Mouse (Mus musculus) hindbrain, embryonic 10.5 days (tissue): ENCODE measurements around the gene Zfp511. TPM values are rescaled to one million over a fixed set of nuclear protein-coding genes. Genes with fewer than 3 reads are reported as not detected.

Experiments used
- DNase-seq: peaks from one replicate; pipeline ENCODE4 v3.0.0-alpha.2; 2017; ENCODE audit warnings: low spot score
- H3K27ac ChIP-seq: fragments of 300-500 bp; sonication (generic); 2 replicates; pipeline ENCODE4 v1.5.1; 2016; ENCODE audit warnings: mild to moderate bottlenecking, moderate library complexity
- H3K27me3 ChIP-seq: fragments of 300-500 bp; sonication (generic); 2 replicates; pipeline ENCODE4 v1.6.1; 2016; ENCODE audit warnings: mild to moderate bottlenecking; ENCODE audit not compliant: poor library complexity, insufficient read depth, severe bottlenecking
- H3K36me3 ChIP-seq: fragments of 300-500 bp; sonication (generic); 2 replicates; pipeline ENCODE4 v1.6.1; 2016; ENCODE audit warnings: mild to moderate bottlenecking, moderate library complexity
- H3K4me1 ChIP-seq: fragments of 300-500 bp; sonication (generic); replicated peaks from 2 replicates; pipeline ENCODE4 v1.6.1; 2016; ENCODE audit warnings: mild to moderate bottlenecking
- H3K4me3 ChIP-seq: fragments of 300-500 bp; sonication (generic); 2 replicates; pipeline ENCODE4 v1.5.1; 2016; ENCODE audit warnings: mild to moderate bottlenecking, moderate library complexity
- H3K9me3 ChIP-seq: fragments of 300-500 bp; sonication (generic); 2 replicates; pipeline ENCODE4 v1.6.1; 2016; ENCODE audit warnings: mild to moderate bottlenecking, moderate library complexity
- WGBS: fragments of 180-500 bp; shearing (Covaris S2); methylation state at CpG from one replicate; pipeline ENCODE4 v1.1.7; 2016; 5-methylcytosine and 5-hydroxymethylcytosine counted together
- polyA plus RNA-seq: library from polyadenylated mRNA; unstranded; fragments of >200 nt; fragmentation: Nextera tagmentation; extraction: Ambion mirVana; gene quantifications from 2 replicates; pipeline ENCODE4 v1.2.1, GENCODE M21; 2016

The Zfp511 gene
- polyA plus RNA-seq, 1 experiment from 2014 or later = 53.1 TPM

GRCm38 (mm10) chr7:140081408-140082241 is 45.4 kb downstream of the Zfp511 start:
- peak overlapping the region; percentile 56; the same call in 1 of the 2 replicates for H3K27ac ChIP-seq
- H3K36me3 ChIP-seq = no peaks in the 10 kb centered on the region
- H3K4me3 ChIP-seq = peak overlapping the region; percentile 48
- peaks cover 43% of the 10 kb centered on the region for H3K27me3 ChIP-seq
- H3K9me3 ChIP-seq = no peaks in the 10 kb centered on the region
- peak; percentile 10 for DNase-seq
- peaks cover 32% of the 10 kb centered on the region for H3K4me1 ChIP-seq
- 16% methylated on average over 20 of the region's 20 CpGs for WGBS

DNA sequence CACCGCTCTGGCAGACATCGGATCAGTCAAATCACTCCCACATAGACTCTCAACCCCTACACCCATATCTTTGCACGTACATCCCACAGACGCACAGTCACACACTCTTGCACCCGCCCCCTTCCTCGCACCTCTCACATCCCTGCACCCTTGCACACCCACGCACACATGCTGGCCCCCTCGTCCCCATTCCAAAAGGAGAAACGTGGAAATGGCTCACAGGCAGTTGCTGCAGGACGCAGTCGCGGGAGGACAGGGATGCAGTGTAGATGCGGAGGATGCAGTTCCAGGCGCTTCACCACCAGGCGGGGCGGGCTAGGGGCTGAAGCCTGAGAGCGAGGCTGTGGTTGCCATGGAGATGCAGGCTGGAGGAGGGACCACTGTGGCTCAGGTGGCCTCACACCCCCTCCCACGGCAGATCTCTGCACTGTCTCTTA is 46.1 kb downstream of the Zfp511 start, which contains the start of gene Caly:
Caly (minus strand) TSS at position 307 of the 437 bp plus-strand sequence.
- Histone ChIP-seq H3K27ac (peak within 1 kb of the TSS; percentile 56; the same call in 1 of the 2 replicates), H3K4me1 (peaks cover 32% of the 10 kb centered on the region), H3K36me3 (no peaks in the 10 kb centered on the region), H3K27me3 (peaks cover 43% of the 10 kb centered on the region), H3K9me3 (no peaks in the 10 kb centered on the region), H3K4me3 (peak within 1 kb of the TSS; percentile 48)
- DNase-seq = peak; percentile 82
- 5% methylated on average over 18 of the region's 18 CpGs for WGBS

Other genes starting within 250 kb of the Zfp511 start
- 8.2 and 19.2 TPM in 2 replicates for gene Adgra1, start 202.2 kb upstream of the Zfp511 start, polyA plus RNA-seq
- gene Kndc1, start 141.7 kb upstream of the Zfp511 start, polyA plus RNA-seq = 0.58 and 1.0 TPM in 2 replicates
- not detected in 2 replicates for gene Utf1, start 92.6 kb upstream of the Zfp511 start, polyA plus RNA-seq
- gene 6430531B16Rik, start 57.6 kb upstream of the Zfp511 start, polyA plus RNA-seq = 1.0 and 1.1 TPM in 2 replicates
- 2.4 and 4.1 TPM in 2 replicates for gene Adam8, start 43.8 kb upstream of the Zfp511 start, polyA plus RNA-seq
- gene Tubgcp2, start 278 bp downstream of the Zfp511 start, polyA plus RNA-seq = 82.2 and 82.5 TPM in 2 replicates
- 95.9 and 105 TPM in 2 replicates for gene Msx3, start 12.7 kb downstream of the Zfp511 start, polyA plus RNA-seq
- gene Caly, start 46.2 kb downstream of the Zfp511 start, polyA plus RNA-seq = 2.7 and 7.2 TPM in 2 replicates
- not detected in 2 replicates for gene Prap1, start 57.0 kb downstream of the Zfp511 start, polyA plus RNA-seq
- 13.6 and 17.9 TPM in 2 replicates for gene Fuom, start 66.0 kb downstream of the Zfp511 start, polyA plus RNA-seq
- 15.7 and 21.7 TPM in 2 replicates for gene Paox, start 79.4 kb downstream of the Zfp511 start, polyA plus RNA-seq
- gene Echs1, start 80.1 kb downstream of the Zfp511 start, polyA plus RNA-seq = 153 and 156 TPM in 2 replicates
- 29.4 and 30.1 TPM in 2 replicates for gene Mtg1, start 101.2 kb downstream of the Zfp511 start, polyA plus RNA-seq
- gene Sprn, start 118.5 kb downstream of the Zfp511 start, polyA plus RNA-seq = 0.46 and 1.4 TPM in 2 replicates
- not detected in 2 replicates for gene Olfr522, start 128.4 kb downstream of the Zfp511 start, polyA plus RNA-seq
- gene Olfr523, start 136.8 kb downstream of the Zfp511 start, polyA plus RNA-seq = not detected in 2 replicates
- not detected in 2 replicates for gene Olfr524, start 169.6 kb downstream of the Zfp511 start, polyA plus RNA-seq
- not detected in 2 replicates for gene Cd163l1, start 181.9 kb downstream of the Zfp511 start, polyA plus RNA-seq
- not detected in 2 replicates for gene 5830411N06Rik, start 210.9 kb downstream of the Zfp511 start, polyA plus RNA-seq